Mouse (Mus musculus): ENCODE data around the gene Rbx1. TPM values are rescaled to one million over a fixed set of nuclear protein-coding genes. Genes with fewer than 3 reads are reported as not detected.

The Rbx1 gene
- polyA plus RNA-seq, 1 experiment from 2014 or later: 559 TPM

DNA sequence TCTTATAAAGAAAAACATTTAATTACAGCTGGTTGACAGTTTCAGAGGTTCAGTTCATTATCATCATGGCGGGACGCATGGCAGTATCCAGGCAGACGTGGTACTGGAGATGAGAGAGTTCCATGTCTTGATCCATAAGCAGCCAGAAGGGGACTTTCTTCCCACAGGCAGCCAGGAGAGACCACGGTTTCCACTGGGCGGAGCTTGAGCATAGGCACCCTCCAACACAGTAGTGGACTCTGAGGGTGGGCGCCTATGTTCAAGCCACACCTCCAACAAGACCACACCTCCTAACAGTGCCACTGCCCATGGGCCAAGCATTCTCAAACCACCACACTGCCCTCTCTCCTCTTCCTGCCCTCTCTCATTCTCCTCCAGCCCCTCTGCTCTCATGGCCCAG is 17.6 kb downstream of the Rbx1 start:
- ATAC-seq (ENCODE audit: insufficient number of reproducible peaks, insufficient read depth, low FRiP score, low TSS enrichment, low read depth): 0 out of 2 replicates have a peak, but pooled peaks have one; percentile 20

GRCm38 (mm10) chr15:81485483-81485882 is 19.4 kb downstream of the Rbx1 start:
- H3K27ac ChIP-seq: no peak overlapping the region
- no peak overlapping the region for H3K4me2 ChIP-seq
- no peaks in the 10 kb centered on the region for H3K36me3 ChIP-seq
- H3K4me1 ChIP-seq (replicated peaks): peaks cover 7% of the 10 kb centered on the region; the same call in 1 of the 2 replicates
- H3K9me3 ChIP-seq: no peaks in the 10 kb centered on the region
- no peaks in the 10 kb centered on the region for H3K27me3 ChIP-seq
- H3K9ac ChIP-seq (replicated peaks): no peak overlapping the region
- 86% methylated on average over 4 of the region's 4 CpGs for WGBS
- no peak for ATAC-seq (ENCODE audit: insufficient number of reproducible peaks, insufficient read depth, low FRiP score, low TSS enrichment, low read depth)
- no peak overlapping the region for H3K4me3 ChIP-seq (replicated peaks)

More for the DNA sequence above, 17.6 kb downstream of the Rbx1 start:
- Histone ChIP-seq H3K9ac (replicated peaks) (no peak overlapping the region), H3K9me3 (no peaks in the 10 kb centered on the region), H3K4me2 (no peak overlapping the region), H3K4me3 (replicated peaks) (no peak overlapping the region), H3K36me3 (no peaks in the 10 kb centered on the region), H3K27ac (no peak overlapping the region), H3K27me3 (no peaks in the 10 kb centered on the region), H3K4me1 (replicated peaks) (peaks cover 7% of the 10 kb centered on the region; the same call in 1 of the 2 replicates)
- 87% methylated on average over 6 of the region's 6 CpGs for WGBS

- H3K4me3 ChIP-seq (replicated peaks): no peak overlapping the region
- H3K36me3 ChIP-seq: no peaks in the 10 kb centered on the region
- H3K27me3 ChIP-seq: no peaks in the 10 kb centered on the region
- H3K4me1 ChIP-seq (replicated peaks): no peaks in the 10 kb centered on the region
- no peak overlapping the region for H3K4me2 ChIP-seq
- H3K27ac ChIP-seq: no peak overlapping the region
- H3K9ac ChIP-seq (replicated peaks): no peak overlapping the region
- WGBS: 81% methylated on average over 2 of the region's 2 CpGs
- no peaks in the 10 kb centered on the region for H3K9me3 ChIP-seq
- no peak for ATAC-seq (ENCODE audit: insufficient number of reproducible peaks, insufficient read depth, low FRiP score, low TSS enrichment, low read depth)
These were observed 37.4 kb downstream of the Rbx1 start for GRCm38 (mm10) chr15:81503466-81503865.

DNA sequence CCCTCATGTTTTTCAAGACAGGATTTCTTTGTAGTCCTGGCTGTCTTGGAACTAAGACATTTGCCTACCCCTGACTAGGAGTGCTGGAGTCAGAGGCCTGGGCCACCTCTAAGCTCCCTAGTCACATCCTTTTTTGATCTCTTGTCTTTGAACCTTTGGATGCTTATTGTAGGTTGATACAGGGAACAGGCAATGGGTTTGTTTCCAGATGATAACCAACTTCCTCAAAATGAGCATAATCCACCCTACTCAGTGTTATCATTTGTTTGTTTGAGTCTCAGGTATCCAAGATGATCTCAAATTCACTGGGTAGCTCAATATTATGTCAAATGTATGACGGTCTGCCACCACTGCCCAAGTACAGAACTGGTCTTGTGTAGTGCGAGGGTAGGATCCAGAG is 37.9 kb downstream of the Rbx1 start:
- 97% methylated on average over 2 of the region's 2 CpGs for WGBS
- Histone ChIP-seq H3K4me3 (replicated peaks) (no peak overlapping the region), H3K4me2 (no peak overlapping the region), H3K27me3 (no peaks in the 10 kb centered on the region), H3K9me3 (no peaks in the 10 kb centered on the region), H3K36me3 (no peaks in the 10 kb centered on the region), H3K27ac (no peak overlapping the region), H3K9ac (replicated peaks) (no peak overlapping the region), H3K4me1 (replicated peaks) (no peaks in the 10 kb centered on the region)
- no peak for ATAC-seq (ENCODE audit: insufficient number of reproducible peaks, insufficient read depth, low FRiP score, low TSS enrichment, low read depth)

DNA sequence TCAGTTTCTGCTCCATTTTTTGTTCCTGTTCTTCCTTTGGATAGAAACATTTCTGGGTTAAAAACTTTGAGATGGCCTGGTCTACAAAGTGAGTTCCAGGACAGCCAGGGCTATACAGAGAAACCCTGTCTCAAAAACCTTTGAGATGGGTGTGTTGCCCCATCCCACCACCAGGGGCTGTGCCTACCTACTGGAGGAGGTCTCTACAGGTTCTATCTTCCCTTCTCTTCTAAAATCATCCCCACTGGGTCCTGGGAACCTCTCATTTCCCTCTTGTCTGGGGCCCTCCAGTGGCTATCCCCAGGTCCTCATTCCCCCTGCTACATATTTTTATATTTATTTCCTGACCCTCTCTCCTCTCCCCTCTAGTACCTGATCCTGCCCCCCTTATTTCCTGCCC is 41.1 kb downstream of the Rbx1 start:
- Histone ChIP-seq H3K9ac (replicated peaks) (no peak overlapping the region), H3K9me3 (no peaks in the 10 kb centered on the region), H3K4me2 (no peak overlapping the region), H3K4me1 (replicated peaks) (no peaks in the 10 kb centered on the region), H3K4me3 (replicated peaks) (no peak overlapping the region), H3K27ac (no peak overlapping the region), H3K36me3 (no peaks in the 10 kb centered on the region), H3K27me3 (no peaks in the 10 kb centered on the region)
- ATAC-seq (ENCODE audit: insufficient number of reproducible peaks, insufficient read depth, low FRiP score, low TSS enrichment, low read depth): no peak

GRCm38 (mm10) chr15:81510621-81511020 is 44.5 kb downstream of the Rbx1 start:
- no peak for ATAC-seq (ENCODE audit: insufficient number of reproducible peaks, insufficient read depth, low FRiP score, low TSS enrichment, low read depth)
- H3K4me1 ChIP-seq (replicated peaks): peaks cover 14% of the 10 kb centered on the region; the same call in 1 of the 2 replicates
- WGBS: 82% methylated on average over 4 of the region's 4 CpGs
- H3K27me3 ChIP-seq: no peaks in the 10 kb centered on the region
- H3K4me2 ChIP-seq: no peak overlapping the region
- no peaks in the 10 kb centered on the region for H3K9me3 ChIP-seq
- no peaks in the 10 kb centered on the region for H3K36me3 ChIP-seq
- H3K9ac ChIP-seq (replicated peaks): no peak overlapping the region
- no peak overlapping the region for H3K4me3 ChIP-seq (replicated peaks)
- no peak overlapping the region for H3K27ac ChIP-seq

GRCm38 (mm10) chr15:81511601-81512261 is 45.6 kb downstream of the Rbx1 start:
- 36% methylated on average over 21 of the region's 21 CpGs for WGBS
- H3K4me1 ChIP-seq (replicated peaks): peaks cover 14% of the 10 kb centered on the region; the same call in 1 of the 2 replicates
- no peaks in the 10 kb centered on the region for H3K36me3 ChIP-seq
- H3K27ac ChIP-seq: peak overlapping the region; percentile 54
- H3K9me3 ChIP-seq: no peaks in the 10 kb centered on the region
- H3K27me3 ChIP-seq: no peaks in the 10 kb centered on the region
- H3K4me2 ChIP-seq: peak overlapping the region; percentile 39
- H3K9ac ChIP-seq (replicated peaks): 0 out of 2 replicates have a peak overlapping the region, but pooled peaks have one; percentile 18
- H3K4me3 ChIP-seq (replicated peaks): peak overlapping the region; percentile 16; the same call in 1 of the 2 replicates
- ATAC-seq (ENCODE audit: insufficient number of reproducible peaks, insufficient read depth, low FRiP score, low TSS enrichment, low read depth): no peak

- H3K36me3 ChIP-seq: no peaks in the 10 kb centered on the region
- peak overlapping the region; percentile 66 for H3K27ac ChIP-seq
- H3K27me3 ChIP-seq: no peaks in the 10 kb centered on the region
- WGBS: 10% methylated on average over 16 of the region's 18 CpGs
- no peaks in the 10 kb centered on the region for H3K9me3 ChIP-seq
- ATAC-seq (ENCODE audit: insufficient number of reproducible peaks, insufficient read depth, low FRiP score, low TSS enrichment, low read depth): peak; percentile 80; the same call in 1 of the 2 replicates
- H3K4me1 ChIP-seq (replicated peaks): peaks cover 14% of the 10 kb centered on the region; the same call in 1 of the 2 replicates
- peak overlapping the region; percentile 61 for H3K4me2 ChIP-seq
- peak overlapping the region; percentile 51; the same call in 1 of the 2 replicates for H3K9ac ChIP-seq (replicated peaks)
- peak overlapping the region; percentile 34 for H3K4me3 ChIP-seq (replicated peaks)
These were observed 48.2 kb downstream of the Rbx1 start for GRCm38 (mm10) chr15:81514111-81514971.

GRCm38 (mm10) chr15:81515221-81515620 is 49.1 kb downstream of the Rbx1 start:
- H3K9me3 ChIP-seq: no peaks in the 10 kb centered on the region
- no peak for ATAC-seq (ENCODE audit: insufficient number of reproducible peaks, insufficient read depth, low FRiP score, low TSS enrichment, low read depth)
- H3K4me2 ChIP-seq: peak overlapping the region; percentile 61; the same call in 1 of the 2 replicates
- H3K27ac ChIP-seq: no peak overlapping the region
- WGBS: 77% methylated on average over 3 of the region's 3 CpGs
- no peak overlapping the region for H3K9ac ChIP-seq (replicated peaks)
- H3K36me3 ChIP-seq: no peaks in the 10 kb centered on the region
- H3K4me3 ChIP-seq (replicated peaks): no peak overlapping the region
- H3K4me1 ChIP-seq (replicated peaks): peaks cover 14% of the 10 kb centered on the region; the same call in 1 of the 2 replicates
- H3K27me3 ChIP-seq: no peaks in the 10 kb centered on the region

GRCm38 (mm10) chr15:81518031-81518430 is 51.9 kb downstream of the Rbx1 start:
- Histone ChIP-seq H3K9ac (replicated peaks) (no peak overlapping the region), H3K27ac (no peak overlapping the region), H3K4me1 (replicated peaks) (peaks cover 18% of the 10 kb centered on the region; the same call in 1 of the 2 replicates), H3K4me3 (replicated peaks) (no peak overlapping the region), H3K4me2 (no peak overlapping the region), H3K36me3 (no peaks in the 10 kb centered on the region), H3K27me3 (no peaks in the 10 kb centered on the region), H3K9me3 (no peaks in the 10 kb centered on the region)
- WGBS: 40% methylated on average over 6 of the region's 6 CpGs
- ATAC-seq (ENCODE audit: insufficient number of reproducible peaks, insufficient read depth, low FRiP score, low TSS enrichment, low read depth): no peak

GRCm38 (mm10) chr15:81518761-81519160 is 52.7 kb downstream of the Rbx1 start:
- no peaks in the 10 kb centered on the region for H3K9me3 ChIP-seq
- H3K36me3 ChIP-seq: no peaks in the 10 kb centered on the region
- no peak overlapping the region for H3K27ac ChIP-seq
- no peaks in the 10 kb centered on the region for H3K27me3 ChIP-seq
- WGBS: 77% methylated on average over 5 of the region's 5 CpGs
- H3K4me2 ChIP-seq: no peak overlapping the region
- ATAC-seq (ENCODE audit: insufficient number of reproducible peaks, insufficient read depth, low FRiP score, low TSS enrichment, low read depth): no peak
- no peak overlapping the region for H3K9ac ChIP-seq (replicated peaks)
- H3K4me1 ChIP-seq (replicated peaks): peaks cover 18% of the 10 kb centered on the region; the same call in 1 of the 2 replicates
- no peak overlapping the region for H3K4me3 ChIP-seq (replicated peaks)

Measured in limb, embryonic 12.5 days (tissue).